Mouse (Mus musculus): Measurements from ENCODE around the gene Xylb.

Xylb gene

DNA sequence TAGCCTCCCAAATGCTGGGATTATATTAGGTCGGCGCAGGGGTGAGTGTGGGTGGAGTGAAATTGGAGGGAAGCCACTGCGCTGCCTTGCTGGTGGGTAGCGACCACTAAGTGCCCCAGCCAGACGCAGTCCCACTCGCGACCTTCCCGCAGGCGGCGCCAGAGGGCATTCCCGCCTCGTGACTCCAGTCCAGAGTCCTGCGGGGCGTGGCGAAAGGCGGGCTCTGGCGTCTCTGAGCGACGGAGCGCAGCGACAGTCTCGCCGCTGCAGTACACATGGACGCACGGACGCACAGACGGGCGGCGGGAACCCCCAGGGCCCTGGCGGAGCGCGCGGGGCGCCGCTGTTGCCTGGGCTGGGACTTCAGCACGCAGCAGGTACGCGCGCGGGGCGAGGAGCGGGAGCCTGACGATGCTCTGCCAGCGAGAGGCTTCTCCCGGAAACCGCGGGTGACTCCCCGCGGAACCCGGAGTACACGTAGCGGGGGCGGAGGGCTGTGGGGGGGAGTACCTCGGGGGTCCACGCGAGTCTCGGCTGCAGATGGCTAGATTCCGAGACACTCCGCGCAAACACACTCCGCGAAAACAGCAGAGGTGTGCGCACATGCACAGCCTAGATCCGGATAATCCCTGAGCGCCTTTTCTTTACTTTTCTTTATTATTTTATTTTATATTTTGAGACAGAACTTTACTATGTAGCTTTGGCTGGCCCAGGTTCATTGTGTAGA lies at the start of gene Xylb:
TSS of gene Xylb (plus strand) at position 51 of the 727 bp plus-strand sequence.
- DNase-seq: peak; percentile 84

DNA sequence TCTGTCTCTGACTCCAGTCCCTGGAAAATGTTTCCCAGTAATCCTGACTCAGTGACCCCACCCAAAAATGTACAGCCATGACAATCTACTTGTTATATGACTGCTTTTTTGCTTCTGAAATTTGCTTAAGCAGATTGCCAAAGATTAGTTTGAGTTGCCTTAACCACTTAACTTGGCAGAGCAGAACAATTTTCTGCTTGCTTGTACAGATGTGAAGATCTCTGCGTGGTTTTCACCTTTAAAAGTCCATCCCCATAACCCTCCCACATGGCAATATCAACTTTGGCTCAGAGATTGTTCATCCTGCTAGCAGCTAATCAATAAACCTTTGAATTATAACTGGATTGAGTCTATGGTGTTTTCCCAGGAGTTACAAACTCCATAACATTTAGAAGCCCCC lies 48.1 kb upstream of the Xylb start:
- no peak for DNase-seq

DNA sequence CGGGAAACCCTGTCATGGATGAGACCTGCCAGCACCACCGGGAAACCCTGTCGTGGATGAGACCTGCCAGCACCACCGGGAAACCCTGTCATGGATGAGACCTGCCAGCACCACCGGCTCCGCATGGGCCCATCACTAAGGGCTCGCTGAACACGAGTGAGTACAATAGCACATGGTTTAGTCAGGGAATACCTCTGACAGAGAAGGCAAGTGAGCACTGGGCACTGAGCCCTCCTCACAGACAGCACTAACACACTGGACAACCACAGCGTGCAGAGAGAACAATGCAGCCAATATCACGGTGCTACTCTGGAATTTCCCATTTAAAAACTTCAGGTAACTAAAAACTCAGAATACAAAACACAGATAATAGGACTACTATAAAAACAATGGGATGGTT lies 44.1 kb upstream of the Xylb start:
- no peak for DNase-seq

DNA sequence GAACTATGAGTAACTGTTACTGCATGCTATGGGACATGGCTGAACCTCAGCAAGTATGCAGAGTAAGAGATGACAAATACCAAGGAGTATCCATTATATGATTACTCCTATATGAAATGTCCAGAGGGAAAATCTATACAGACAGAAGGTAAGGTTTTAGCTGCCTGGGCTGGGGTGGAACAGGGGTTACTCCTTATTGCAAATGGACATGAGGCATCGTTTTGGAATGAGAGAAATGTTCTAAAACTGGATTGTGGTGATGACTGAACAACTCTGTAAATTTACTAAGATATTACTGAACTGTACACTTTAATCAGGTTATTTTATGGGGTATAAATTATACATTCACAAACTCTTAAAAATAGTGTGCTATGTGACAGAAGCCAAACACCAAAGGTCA lies 38.3 kb upstream of the Xylb start:
- no peak for DNase-seq

DNA sequence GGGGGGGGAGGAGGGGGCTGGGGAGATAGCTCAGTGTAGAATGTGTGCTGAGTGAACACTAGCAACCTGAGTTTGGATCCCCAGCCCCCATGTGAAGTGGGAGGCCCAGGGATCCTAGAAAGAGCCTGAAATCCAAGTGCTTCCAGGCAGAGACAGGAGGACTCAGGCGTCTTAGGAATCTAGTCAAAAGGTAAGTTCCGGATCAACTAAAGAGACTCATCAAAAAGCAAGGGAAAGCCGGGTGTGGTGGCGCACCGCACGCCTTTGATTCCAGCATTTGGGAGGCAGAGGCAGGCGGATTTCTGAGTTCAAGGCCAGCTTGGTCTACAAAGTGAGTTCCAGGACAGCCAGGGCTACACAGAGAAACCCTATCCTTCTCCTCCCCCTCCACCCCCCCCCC lies 36.7 kb upstream of the Xylb start:
- DNase-seq: no peak

DNA sequence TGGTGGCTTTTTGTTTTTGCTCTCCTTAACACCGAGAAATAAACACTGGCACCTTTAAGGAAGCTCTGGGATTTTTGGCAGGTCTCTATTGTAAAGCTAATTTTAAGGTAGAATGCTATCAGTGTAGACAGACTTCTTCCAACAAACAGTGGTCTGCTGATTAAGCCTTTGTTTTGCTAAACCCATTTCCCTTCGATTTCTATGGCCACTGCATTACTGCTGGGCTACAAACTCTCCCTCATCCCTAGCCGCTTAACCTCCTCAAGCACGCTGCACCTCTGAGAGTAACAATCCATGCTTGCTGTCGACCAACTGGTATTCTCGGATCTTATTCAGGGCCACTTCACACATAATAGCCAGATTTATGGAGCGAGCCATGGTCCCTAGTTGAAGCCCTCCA lies 36.2 kb upstream of the Xylb start:
- DNase-seq: no peak

DNA sequence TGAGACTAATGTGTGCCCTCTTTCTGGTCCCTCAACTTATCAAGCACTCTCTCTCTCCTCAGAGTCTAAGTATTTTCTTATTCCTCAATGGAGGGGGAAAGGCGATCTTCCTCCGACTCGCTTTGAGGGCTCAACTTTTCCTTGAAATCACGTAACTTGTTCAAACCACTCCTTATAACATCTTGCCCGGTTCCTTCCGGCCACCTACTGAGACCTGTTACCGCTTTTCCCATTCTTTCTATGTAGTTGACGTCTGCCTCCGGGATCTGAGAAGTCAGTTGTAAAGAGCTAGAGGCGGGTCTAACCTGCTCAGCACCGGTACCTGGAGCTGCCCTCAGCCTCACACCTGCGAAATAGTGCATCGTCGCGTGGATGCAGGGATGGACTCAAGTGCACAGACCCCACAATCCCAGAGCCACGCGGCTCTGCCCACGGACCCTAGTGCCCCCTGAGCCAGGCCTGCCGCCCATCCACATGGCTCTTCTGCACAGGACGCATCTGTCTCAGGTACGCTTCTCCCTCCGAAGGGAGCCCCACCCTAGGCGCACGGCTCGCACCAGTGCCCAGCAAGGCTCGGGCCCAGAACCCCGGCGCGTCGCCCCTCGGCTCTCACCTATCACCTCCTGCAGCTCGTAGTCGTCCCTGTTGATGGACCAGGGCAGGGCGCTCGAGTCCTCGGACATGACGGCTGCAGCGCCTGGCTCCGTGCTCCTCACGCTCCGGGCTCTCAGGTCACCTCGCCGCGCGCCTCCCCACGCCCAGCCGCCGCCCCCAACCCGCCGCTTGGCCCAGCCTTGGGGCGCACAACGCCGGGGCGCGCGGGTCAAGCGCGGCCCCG lies 35.6 kb upstream of the Xylb start:
- peak; percentile 45 for DNase-seq

DNA sequence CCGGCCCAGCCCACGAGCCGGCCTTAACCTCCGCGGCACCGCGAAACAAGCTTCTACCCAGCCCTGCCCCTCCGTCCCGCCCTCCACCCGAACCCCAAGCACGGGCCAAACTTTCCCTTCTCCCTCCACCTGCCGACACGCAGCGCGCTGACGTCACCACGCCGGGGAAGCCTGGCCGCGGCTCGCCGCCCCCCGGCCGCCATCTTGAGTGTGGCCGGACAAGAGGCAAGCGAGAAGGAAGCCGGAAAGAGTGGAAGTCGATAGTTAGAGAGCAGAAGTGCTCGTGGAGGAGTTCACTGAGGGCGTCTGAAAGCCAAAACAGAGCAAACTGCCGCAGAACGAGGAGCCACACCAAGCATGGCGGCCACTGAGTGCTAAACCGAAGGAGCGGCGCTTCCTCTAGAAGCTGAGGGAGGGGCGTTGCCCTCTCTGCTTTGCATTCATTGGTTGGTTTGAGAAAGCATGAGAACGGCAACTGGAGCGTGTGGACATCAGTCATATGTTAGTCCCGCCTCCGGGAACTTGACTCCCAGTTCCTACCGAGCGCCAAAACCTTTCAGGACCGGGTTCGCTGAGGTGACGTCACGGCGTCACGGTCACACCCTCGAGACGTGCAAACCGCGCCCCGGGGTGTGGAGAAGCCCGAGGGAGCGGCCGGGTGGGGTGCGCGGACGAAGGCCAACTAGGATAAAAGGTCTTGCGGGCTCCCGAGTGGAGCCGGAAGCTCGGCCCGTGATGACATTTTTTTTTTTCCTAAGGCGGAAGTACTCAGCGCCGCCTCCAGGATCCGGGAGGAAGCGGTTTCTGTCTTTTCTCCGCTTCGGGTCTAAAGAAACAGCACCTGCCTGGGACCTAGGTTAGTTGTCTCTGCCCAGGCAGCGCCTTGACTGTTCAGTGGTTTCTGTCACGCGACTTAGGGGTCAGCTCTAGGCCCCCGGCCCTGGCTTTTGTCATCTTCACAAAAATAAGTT lies 34.6 kb upstream of the Xylb start, which contains the start of gene Oxsr1:
TSS of gene Oxsr1 (minus strand) at position 139 of the 971 bp plus-strand sequence.
- DNase-seq: peak; percentile 92

DNA sequence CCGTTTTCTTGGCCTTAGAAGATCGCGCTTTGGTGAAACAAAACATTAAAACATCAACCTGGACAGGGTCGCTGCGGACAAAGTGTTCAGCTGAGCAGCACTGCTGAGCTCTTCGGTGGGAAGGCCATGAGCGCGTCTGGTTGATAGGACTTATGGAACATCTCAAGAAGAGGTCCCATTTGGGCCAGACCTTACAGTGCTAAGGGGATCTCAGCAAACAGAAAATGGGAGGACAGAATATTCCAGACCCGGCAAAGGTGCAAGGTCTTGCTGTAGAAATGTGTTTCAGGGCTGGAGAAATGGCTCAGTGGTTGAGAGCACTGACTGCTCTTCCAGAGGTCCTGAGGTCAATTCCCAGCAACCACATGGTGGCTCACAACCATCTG lies 33.9 kb upstream of the Xylb start:
- no peak for DNase-seq

DNA sequence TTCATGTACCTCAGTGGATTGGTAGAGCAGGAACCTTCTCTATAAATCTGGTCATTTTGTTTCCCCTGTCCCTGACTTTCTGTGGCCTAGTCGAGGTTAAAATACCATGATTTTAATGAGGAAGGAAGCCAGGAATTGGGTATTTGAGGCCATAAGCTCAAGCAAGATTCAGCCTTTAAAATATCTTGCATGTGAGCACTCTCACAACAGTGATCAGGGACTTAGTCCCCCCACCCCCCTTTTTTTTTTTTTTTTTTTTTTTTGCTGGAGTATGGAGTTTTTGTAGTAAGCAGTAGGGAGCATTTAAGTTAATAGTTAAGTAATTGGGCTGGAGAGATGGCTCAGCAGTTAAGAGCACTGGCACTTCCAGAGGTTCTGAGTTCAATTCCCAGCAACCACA lies 33.1 kb upstream of the Xylb start:
- DNase-seq: no peak

DNA sequence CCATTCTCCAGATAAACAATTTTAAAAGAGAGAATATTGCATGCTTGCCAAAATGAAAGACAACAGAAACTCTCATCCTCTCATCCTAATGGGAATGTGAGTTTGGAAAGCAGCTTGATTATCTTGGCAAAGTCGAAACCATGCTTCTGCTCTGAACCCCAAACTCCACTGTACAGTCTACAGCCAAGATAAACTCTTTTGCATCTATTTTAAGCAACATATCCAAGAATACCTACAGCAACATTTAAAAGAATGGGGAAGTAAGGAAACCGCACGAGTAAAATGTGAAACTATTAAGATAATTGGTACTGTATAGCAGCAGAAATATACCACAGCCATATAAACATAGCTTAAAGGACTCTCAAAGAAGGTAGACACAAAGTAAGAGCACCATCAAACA lies 28.7 kb upstream of the Xylb start:
- no peak for DNase-seq

DNA sequence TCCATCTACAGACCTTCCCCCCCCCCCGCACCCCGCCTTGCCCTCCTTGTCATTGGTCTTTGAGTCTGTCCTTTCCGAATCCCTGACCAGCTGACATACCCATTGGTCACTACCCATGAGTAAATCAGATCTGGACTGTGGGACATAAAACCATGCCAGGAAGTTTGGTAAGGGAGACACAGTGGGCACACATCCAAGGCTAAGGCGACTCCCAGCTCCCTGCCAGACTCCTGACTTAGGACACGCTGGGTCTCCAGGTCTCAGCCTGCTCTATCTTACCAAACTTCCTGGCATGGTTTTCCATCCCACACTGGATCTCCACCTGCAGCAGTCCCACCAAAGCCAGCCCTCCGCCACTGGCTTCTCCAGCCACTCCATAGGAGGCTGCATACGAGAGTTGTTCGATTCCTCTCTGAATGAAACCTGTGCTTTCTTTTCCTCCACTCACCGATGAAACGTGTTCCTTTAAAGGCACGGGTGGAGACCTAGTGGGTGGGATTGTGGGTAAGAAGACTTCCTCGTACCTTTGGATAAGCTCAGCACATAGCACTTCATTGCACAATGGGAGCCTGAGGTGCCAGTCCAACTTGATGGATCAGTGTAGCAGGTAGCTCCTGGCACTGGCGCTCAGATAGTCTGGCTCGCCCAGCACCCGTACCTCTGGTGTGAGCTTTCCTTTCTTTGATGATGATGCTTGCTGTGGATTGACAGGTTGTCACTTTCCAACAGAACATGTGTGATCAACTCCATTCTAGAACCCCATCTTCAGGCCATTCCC lies 26.8 kb upstream of the Xylb start:
- DNase-seq: no peak

DNA sequence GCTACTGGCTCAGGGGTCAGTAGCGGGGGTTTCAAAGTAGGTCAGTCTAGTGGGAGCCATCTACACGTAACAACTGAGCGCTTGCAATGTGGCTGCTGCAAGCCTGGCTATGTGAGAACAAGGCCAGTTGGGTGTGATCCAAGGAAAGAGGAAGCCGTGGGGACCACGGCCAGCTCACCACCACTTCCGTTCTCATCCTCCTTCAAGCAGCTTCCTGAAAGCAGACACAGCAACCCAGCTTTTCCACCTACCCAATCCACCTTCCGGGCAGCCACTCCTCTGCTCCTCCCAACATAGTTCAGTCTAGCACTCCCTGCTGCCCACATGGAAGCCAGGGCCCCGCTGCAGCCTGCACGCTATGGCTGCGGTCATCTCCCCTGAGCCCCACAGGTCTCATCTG lies 22.9 kb upstream of the Xylb start:
- no peak for DNase-seq

DNA sequence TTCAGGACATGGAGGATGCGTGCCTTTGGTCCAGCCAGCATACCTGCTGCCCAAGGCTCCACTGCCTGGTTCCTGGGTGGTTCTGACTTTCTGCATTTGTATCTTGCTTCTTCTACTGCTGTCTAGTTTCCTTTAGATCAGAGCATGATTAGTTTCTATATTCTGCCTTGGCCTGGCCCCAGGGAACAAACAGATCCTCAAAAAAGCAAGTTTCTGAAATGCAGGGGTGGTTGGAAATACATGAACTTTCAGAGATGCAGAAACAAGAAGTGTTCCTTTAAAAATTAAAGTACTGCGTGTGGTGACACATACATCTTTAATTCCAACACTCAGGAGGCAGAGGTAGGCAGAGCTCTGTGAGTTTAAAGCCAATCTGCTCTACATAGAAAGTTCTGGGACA lies 22.3 kb upstream of the Xylb start:
- no peak for DNase-seq

DNA sequence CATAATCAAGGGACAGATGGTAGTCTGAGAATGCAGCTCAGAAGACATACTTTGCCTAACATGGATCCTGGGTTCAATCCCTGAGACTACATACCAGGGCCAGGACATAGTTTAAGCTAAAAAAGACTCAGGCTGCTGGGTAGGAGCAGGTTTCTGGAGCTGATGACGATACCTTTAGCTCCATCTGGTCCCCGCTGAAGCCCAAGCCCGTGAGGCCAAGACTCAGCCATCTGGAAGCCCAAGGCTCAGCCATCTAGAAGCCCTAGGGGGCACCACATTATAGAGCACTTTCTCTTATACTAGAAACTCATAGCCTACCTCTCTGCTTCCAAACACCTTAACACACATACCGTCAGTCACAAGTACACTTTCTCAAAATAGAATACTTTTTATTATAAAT lies 21.6 kb upstream of the Xylb start:
- DNase-seq: no peak

DNA sequence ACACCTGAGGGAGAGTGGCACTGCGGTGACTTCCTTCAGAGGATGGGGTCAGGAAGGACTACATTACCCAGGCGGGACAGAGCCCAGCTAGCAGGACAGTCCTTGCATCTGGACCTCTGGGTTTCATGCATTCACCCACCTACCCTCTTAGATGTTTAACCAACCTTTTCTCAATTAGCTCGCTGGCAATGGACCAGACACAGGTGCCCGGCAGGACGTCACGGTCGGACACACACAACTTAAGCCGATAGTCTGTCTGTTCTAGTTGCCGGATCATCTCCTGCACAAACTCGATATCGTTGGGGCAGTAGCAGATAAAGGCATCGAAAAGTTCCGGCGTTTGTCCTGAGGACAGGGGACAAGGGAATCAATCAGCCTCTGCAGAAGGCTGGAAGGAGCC lies 19.3 kb upstream of the Xylb start:
- DNase-seq: no peak

DNA sequence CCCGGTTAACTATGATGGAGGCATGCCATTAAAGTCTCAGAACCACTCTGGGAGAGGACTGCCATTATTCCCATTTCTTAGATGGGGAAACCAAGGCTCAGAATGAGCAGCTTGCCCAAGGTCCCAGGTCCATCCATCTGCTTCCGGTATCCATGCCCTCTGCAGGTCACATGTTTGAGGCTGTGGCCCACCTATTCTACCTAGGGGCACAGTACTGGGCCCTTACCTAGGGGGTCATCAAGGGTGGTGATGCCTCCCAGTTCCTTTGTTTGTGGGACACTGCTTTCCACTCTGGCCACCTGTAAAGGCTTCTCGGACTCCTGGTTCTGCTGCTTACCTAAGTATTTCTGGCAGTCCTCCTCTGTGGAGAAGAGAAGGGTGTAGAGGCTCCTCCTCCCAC lies 18.8 kb upstream of the Xylb start:
- DNase-seq: no peak

DNA sequence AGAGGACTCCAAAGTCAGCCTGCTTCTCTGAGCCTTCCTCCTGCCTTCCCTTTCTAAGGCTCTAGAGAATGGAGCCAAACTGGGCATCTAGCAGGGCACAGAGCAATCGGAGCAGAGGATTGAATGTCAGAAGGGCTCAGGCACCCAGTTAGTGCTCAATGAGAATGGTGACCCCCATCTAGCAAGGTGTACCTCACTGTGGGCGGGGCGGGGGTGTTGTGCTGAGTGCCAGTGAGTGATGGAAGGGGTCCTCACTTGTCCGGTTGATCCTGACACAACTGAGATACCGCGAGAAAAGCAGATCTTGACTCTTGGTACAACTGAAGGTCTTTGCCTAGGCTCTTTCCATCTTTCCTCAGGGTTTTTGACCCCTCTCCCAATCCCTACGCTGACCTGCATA lies 18.1 kb upstream of the Xylb start:
- DNase-seq: no peak

DNA sequence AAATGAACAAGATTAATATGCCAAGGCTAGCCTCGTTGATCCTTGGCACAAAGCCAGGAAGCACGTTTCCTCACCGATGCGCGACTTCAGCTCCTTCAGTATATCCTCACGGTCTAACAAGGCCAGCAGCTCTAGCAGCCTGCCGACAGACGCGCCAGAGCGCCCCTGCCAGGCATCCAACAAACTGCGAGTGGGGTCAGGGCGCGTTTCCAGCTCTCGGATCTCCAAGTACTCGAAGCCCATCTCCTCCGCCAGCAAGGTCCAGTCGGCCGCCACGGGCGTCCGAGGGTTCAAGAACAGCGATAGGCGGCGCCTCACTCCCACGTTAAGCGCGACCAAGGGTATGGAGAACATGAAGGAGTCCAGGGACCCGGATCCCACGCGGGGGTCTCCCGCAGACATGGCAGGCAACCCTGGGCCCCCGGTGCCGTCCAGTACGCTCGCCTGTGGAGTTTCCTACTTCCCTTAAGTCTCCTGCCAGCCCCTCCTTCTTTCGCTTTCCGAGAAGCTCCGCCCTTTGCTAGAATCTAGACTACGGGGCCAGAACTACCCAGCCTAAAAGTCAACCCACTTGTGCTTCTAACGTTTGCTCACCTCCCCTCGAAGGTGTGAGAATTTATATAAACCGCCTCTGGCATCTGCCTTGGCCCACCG lies 17.5 kb upstream of the Xylb start, which contains the start of gene Acaa1a:
TSS of gene Acaa1a (plus strand) at position 119 of the 654 bp plus-strand sequence.
- DNase-seq: peak; percentile 60

DNA sequence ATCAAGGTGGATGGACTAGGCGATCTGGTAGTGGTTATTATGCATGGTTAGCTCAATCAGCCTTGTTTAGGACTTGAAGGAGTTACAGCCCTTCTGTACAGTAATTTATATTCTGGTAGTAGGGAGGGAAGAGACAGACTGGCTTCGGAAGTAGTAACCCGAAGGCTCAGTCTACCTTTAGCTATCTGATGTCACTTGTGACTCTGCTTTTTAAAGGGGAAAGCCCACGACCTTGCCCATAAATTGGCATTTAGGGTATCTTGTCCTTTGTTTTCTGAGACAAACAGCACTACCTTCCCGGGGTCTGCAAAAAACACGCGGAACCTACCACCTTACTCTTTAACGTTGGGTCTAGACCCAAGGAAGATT lies 17.0 kb upstream of the Xylb start:
- no peak for DNase-seq

DNA sequence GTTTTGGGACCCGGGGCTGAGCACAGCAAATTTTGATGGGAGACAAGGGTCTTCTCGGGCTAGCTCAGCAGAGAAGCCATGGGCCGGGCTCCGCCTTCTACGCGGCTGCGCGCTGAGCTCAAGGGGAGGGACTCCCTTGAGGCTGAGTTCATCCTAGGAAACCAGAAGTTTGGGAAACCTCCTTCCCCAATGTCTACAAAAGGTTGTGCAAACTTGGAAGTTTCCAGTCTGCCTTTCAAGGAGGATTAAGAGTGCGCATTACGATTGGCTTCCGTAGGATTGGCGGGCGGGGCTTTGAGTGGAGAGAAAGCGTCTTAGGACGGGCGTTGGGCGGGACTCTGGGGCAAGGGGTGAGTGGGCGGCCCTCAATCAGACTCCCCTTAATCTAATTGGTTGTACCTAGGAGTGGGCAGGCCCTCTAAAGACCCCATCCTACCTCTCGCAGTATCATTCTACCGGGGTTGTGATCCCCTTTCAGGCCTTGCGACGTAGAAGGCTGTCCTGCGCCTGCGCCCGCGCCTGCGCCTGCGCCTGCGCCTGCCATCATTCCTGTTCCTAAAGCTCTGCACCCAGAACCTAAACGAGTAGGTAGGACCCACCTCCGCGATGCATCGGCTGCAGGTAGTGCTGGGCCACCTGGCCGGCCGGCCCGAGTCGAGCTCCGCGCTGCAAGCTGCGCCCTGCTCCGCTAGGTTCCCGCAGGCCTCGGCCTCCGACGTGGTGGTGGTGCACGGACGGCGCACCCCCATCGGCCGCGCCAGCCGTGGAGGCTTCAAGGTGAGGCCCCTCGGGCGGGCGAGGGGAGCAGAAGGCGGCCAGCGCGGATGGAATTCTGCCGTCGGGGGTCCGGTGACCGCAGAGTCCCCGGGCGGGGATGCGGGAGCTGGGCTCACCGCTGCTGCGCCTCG lies 16.0 kb upstream of the Xylb start, which contains the start of gene Myd88:
TSS of gene Myd88 (minus strand) at position 503 of the 908 bp plus-strand sequence.
- DNase-seq: peak; percentile 86

Data from right cerebral cortex, postnatal 4 days (tissue).